Mouse (Mus musculus) embryonic facial prominence, embryonic 11.5 days (tissue): ENCODE measurements around the gene Iqca. TPM values are rescaled to one million over a fixed set of nuclear protein-coding genes. Genes with fewer than 3 reads are reported as not detected.

Source experiments
- ATAC-seq: fragments of 200-750 bp; cut with Nextera tagmentation; replicated peaks from 2 replicates; pipeline ENCODE4 v1.8.0; 2017; ENCODE audit warnings: low read depth; ENCODE audit not compliant: insufficient number of reproducible peaks, low FRiP score, low TSS enrichment
- DNase-seq: peaks from one replicate; pipeline ENCODE4 v3.0.0-alpha.2; 2015; ENCODE audit warnings: low spot score
- H3K27ac ChIP-seq: fragments of 300-500 bp; sonication (generic); replicated peaks from 2 replicates; pipeline ENCODE4 v1.5.1; 2014; ENCODE audit warnings: mild to moderate bottlenecking, low read depth, low read length, control low read depth
- H3K27me3 ChIP-seq: fragments of 300-500 bp; sonication (generic); 2 replicates; pipeline ENCODE4 v1.6.1; 2014; ENCODE audit warnings: mild to moderate bottlenecking, low read length, moderate library complexity, mixed read lengths; ENCODE audit not compliant: control insufficient read depth, insufficient read depth
- H3K36me3 ChIP-seq: fragments of 300-500 bp; sonication (generic); replicated peaks from 2 replicates; pipeline ENCODE4 v1.6.1; 2014; ENCODE audit warnings: low read depth, mild to moderate bottlenecking, low read length, moderate library complexity, mixed read lengths; ENCODE audit not compliant: control insufficient read depth, insufficient read depth
- H3K4me1 ChIP-seq: fragments of 300-500 bp; sonication (generic); 2 replicates; pipeline ENCODE4 v1.6.1; 2014; ENCODE audit warnings: low read length, mixed read lengths; ENCODE audit not compliant: control insufficient read depth, insufficient read depth
- H3K4me2 ChIP-seq: fragments of 300-500 bp; sonication (generic); 2 replicates; pipeline ENCODE4 v1.6.1; 2014; ENCODE audit warnings: low read depth, mild to moderate bottlenecking, control low read depth, low read length, moderate library complexity
- H3K4me3 ChIP-seq: fragments of 300-500 bp; sonication (generic); 2 replicates; pipeline ENCODE4 v1.5.1; 2014; ENCODE audit warnings: low read depth, low read length, control low read depth
- H3K9ac ChIP-seq: fragments of 300-500 bp; sonication (generic); replicated peaks from 2 replicates; pipeline ENCODE4 v1.6.1; 2014; ENCODE audit warnings: mild to moderate bottlenecking, control low read depth, low read length
- H3K9me3 ChIP-seq: fragments of 300-500 bp; sonication (generic); replicated peaks from 2 replicates; pipeline ENCODE4 v1.6.1; 2016; ENCODE audit warnings: mild to moderate bottlenecking, low read length, inconsistent platforms, mixed read lengths; ENCODE audit not compliant: control insufficient read depth
- WGBS: fragments of 180-500 bp; shearing (Covaris S2); extraction: QIAGEN DNeasy Blood & Tissue Kit; methylation state at CpG from one replicate; pipeline ENCODE4 v1.1.7; 2014; 5-methylcytosine and 5-hydroxymethylcytosine counted together
- polyA plus RNA-seq: library from polyadenylated mRNA; unstranded; fragments of >200 nt; fragmentation: Nextera tagmentation; extraction: Ambion mirVana; gene quantifications from 2 replicates; pipeline ENCODE4 v1.2.1, GENCODE M21; 2014

Iqca gene
- polyA plus RNA-seq, 1 experiment from 2014 or later = not detected

DNA sequence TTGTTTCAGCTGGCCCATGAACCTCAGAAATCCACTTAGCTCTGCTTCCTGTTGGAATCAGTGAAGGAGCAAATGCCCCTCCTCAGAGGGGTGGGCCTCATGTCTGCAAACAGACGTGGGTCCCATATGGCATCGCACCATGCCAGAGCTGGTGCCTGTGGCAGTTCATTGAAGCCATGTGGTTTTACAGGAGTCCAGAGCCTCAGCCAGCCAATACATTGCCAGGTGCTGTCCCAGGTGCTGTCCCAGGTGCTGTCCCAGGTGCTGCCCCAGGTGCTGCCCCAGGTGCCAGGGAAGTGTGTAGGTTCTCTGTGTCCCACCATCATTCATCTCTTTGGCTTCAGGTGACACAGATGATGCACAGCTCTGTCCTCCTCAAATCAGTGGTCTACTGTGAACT lies 124.9 kb downstream of the Iqca start:
- H3K9ac ChIP-seq = no peak overlapping the region
- H3K27ac ChIP-seq = no peak overlapping the region
- no peaks in the 10 kb centered on the region for H3K9me3 ChIP-seq
- no peak for DNase-seq
- no peaks in the 10 kb centered on the region for H3K27me3 ChIP-seq
- no peaks in the 10 kb centered on the region for H3K36me3 ChIP-seq
- ATAC-seq = no peak
- WGBS = 58% methylated on average over 2 of the region's 2 CpGs
- H3K4me3 ChIP-seq = no peak overlapping the region
- no peaks in the 10 kb centered on the region for H3K4me1 ChIP-seq
- H3K4me2 ChIP-seq = no peak overlapping the region

GRCm38 (mm10) chr1:90026945-90027344 lies 126.3 kb downstream of the Iqca start:
- Histone ChIP-seq H3K36me3 (no peaks in the 10 kb centered on the region), H3K27me3 (no peaks in the 10 kb centered on the region), H3K27ac (no peak overlapping the region), H3K9ac (no peak overlapping the region), H3K4me1 (no peaks in the 10 kb centered on the region), H3K4me3 (no peak overlapping the region), H3K9me3 (no peaks in the 10 kb centered on the region), H3K4me2 (no peak overlapping the region)
- 25% methylated on average over 3 of the region's 3 CpGs for WGBS
- DNase-seq (peak; percentile 35), ATAC-seq (no peak)

DNA sequence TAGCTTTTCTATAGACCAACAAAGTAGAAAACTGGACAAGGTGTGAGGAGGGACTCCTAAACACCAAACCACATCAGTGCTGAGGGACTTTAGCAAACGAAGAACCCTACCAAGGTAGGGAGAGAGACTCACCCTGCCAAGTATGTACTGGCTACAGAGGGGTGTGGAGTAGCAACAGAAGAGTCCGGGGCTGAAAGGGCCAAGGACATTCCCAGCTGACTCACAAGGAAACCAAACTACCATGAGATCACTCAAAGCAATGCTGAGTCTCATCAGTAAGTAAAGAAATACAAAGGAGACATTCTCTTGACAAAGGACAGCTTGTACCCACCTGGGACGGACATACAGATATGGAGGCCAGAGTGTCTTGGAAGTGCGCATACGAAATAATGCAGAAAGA lies 132.9 kb downstream of the Iqca start:
- Histone ChIP-seq H3K4me1 (no peaks in the 10 kb centered on the region), H3K4me3 (no peak overlapping the region), H3K4me2 (no peak overlapping the region), H3K9ac (no peak overlapping the region), H3K27ac (no peak overlapping the region), H3K36me3 (no peaks in the 10 kb centered on the region), H3K27me3 (no peaks in the 10 kb centered on the region), H3K9me3 (no peaks in the 10 kb centered on the region)
- WGBS = 87% methylated on average over 5 of the region's 5 CpGs
- DNase-seq = no peak
- ATAC-seq = no peak

GRCm38 (mm10) chr1:90018071-90018470 lies 135.1 kb downstream of the Iqca start:
- no peaks in the 10 kb centered on the region for H3K27me3 ChIP-seq
- 82% methylated on average over 6 of the region's 6 CpGs for WGBS
- H3K36me3 ChIP-seq = no peaks in the 10 kb centered on the region
- H3K4me3 ChIP-seq = no peak overlapping the region
- H3K27ac ChIP-seq = no peak overlapping the region
- DNase-seq (no peak), ATAC-seq (no peak)
- no peaks in the 10 kb centered on the region for H3K9me3 ChIP-seq
- no peak overlapping the region for H3K9ac ChIP-seq
- no peak overlapping the region for H3K4me2 ChIP-seq
- no peaks in the 10 kb centered on the region for H3K4me1 ChIP-seq

DNA sequence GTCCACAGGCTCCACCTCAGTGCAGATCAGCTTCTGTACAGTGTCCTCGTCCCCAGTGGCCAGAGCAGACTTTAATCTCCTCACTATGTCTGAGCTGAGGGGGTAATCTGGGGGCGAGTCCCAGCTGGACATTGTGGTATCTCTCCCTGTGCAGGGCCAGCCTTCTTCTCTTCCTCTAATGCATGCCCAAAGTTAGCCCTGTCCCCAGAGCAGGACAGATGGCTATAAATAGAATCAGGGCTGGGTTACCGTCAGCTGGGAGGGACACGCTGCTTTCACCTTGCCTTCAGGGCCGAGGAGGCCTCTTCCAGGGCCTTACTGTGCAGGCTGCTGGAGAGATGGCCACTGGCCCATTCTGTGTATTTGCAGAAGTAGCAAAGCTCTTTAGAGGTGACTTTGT lies 138.8 kb downstream of the Iqca start, which contains the start of gene Asb18:
Gene Asb18, minus strand, starts transcription at position 221 of the 400 bp plus-strand sequence.
- no peak within 1 kb of the TSS for H3K27ac ChIP-seq
- 73% methylated on average over 5 of the region's 5 CpGs for WGBS

DNA sequence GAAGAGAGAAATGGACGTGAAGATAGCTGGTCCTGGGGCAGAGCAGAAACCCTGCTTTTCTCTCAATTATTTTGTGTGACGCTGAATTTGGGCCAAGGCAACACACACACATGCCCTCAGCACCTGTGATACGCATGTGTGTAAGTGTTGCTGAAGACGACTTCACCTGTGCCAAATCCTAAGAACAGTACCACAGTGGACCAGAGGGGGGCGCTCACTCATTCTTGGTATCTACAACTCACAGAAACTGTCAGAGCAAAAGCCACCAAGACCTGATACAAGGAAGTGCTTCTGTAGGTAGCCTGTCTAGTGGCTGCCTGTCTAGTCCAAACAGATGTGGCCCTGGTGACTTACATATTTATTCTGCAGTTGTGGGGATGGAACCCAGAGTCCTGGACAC lies 139.9 kb downstream of the Iqca start:
- 77% methylated on average over 5 of the region's 5 CpGs for WGBS
- Histone ChIP-seq H3K36me3 (no peaks in the 10 kb centered on the region), H3K9ac (no peak overlapping the region), H3K4me2 (no peak overlapping the region), H3K4me1 (no peaks in the 10 kb centered on the region), H3K9me3 (no peaks in the 10 kb centered on the region), H3K27ac (no peak overlapping the region), H3K27me3 (no peaks in the 10 kb centered on the region), H3K4me3 (no peak overlapping the region)
- DNase-seq = no peak
- no peak for ATAC-seq

More for the DNA sequence above, 138.8 kb downstream of the Iqca start, which contains the start of gene Asb18:
- Histone ChIP-seq H3K9me3 (no peaks in the 10 kb centered on the region), H3K27me3 (no peaks in the 10 kb centered on the region), H3K9ac (no peak within 1 kb of the TSS), H3K4me2 (no peak within 1 kb of the TSS), H3K4me3 (no peak within 1 kb of the TSS), H3K4me1 (no peaks in the 10 kb centered on the region), H3K36me3 (no peaks in the 10 kb centered on the region)
- ATAC-seq (no peak), DNase-seq (no peak)

- Histone ChIP-seq H3K36me3 (no peaks in the 10 kb centered on the region), H3K9ac (no peak overlapping the region), H3K4me3 (no peak overlapping the region), H3K9me3 (no peaks in the 10 kb centered on the region), H3K27me3 (no peaks in the 10 kb centered on the region), H3K27ac (no peak overlapping the region), H3K4me2 (no peak overlapping the region), H3K4me1 (no peaks in the 10 kb centered on the region)
- ATAC-seq = no peak
- WGBS = 65% methylated on average over 7 of the region's 7 CpGs
- DNase-seq = no peak
Measured at GRCm38 (mm10) chr1:90012850-90013249, 140.4 kb downstream of the Iqca start.

DNA sequence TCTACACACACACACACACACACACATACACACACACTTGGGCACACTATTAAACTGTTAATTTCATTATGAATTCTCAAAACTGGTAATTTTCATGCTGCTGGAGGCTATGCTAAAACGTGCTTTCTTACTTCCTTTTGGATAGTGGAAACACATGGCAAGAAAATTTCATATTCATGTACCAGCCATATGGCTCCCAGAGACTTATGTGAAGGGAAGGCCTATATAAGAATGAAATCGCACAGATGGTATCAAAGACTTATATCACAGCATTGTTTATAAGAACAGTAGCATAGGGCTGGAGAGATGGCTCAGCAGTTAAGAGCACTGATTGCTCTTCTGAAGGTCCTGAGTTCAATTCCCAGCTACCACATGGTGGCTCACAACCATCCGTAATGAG lies 141.0 kb downstream of the Iqca start:
- Histone ChIP-seq H3K4me1 (no peaks in the 10 kb centered on the region), H3K4me2 (no peak overlapping the region), H3K4me3 (no peak overlapping the region), H3K27me3 (no peaks in the 10 kb centered on the region), H3K36me3 (no peaks in the 10 kb centered on the region), H3K27ac (no peak overlapping the region), H3K9ac (no peak overlapping the region), H3K9me3 (no peaks in the 10 kb centered on the region)
- DNase-seq (no peak), ATAC-seq (no peak)
- WGBS = 73% methylated on average over 3 of the region's 3 CpGs
